Mouse (Mus musculus): Measurements from ENCODE around the gene Coro2a. TPM values are rescaled to one million over a fixed set of nuclear protein-coding genes. Genes with fewer than 3 reads are reported as not detected.
A peak's percentile ranks its signal among the peaks of the same experiment; 100 is the strongest.
"Not testable (repeated sequence)": the region's sequence is repeated elsewhere in the genome, so short reads cannot be mapped to it uniquely, and the experiment has no call there.

The Coro2a gene
- polyA plus RNA-seq, 1 experiment from 2014 or later: 4.6 TPM

DNA sequence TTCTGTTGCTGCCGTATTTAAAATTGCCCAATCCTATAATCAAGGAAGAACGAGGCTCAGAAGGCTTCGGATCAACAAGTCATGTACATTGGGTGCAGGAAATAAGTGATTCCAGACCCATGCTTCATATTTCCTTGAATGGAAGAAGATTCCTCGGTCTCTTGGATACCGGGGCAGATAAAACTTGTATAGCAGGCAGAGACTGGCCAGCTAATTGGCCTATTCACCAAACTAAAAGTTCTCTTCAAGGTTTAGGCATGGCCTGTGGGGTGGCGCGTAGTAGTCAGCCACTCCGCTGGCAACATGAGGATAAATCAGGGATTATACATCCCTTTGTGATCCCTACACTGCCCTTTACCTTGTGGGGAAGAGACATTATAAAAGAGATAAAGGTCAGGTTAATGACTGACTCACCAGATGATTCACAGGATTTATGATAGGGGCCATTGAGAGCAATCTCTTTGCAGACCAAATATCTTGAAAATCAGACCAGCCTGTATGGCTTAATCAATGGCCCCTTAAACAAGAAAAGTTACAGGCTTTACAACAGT is 23.1 kb downstream of the Coro2a start:
- ATAC-seq (replicated peaks): not testable (repeated sequence)

DNA sequence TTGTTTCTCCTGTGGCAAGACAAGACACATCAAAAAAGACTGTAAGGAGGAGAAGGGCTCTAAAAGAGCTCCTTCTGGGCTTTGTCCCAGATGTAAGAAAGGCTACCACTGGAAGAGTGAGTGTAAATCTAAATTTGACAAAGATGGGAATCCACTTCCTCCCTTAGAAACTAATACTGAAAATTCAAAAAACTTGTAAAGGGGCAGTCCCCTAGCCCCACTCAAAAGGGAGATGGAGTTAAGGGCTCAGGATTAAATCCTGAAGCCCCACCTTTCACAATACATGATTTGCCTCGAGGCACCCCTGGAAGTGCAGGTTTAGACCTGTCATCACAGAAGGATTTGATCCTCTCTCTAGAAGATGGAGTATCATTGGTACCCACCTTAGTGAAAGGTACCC is 23.8 kb downstream of the Coro2a start:
- Histone ChIP-seq H3K9ac (replicated peaks) (no peak overlapping the region), H3K36me3 (no peaks in the 10 kb centered on the region), H3K27ac (replicated peaks) (no peak overlapping the region), H3K27me3 (no peaks in the 10 kb centered on the region), H3K4me1 (no peaks in the 10 kb centered on the region), H3K4me2 (replicated peaks) (no peak overlapping the region), H3K9me3 (0 out of 2 replicates have a peak, but pooled peaks cover 4% of the 10 kb centered on the region), H3K4me3 (no peak overlapping the region)
- no peak for ATAC-seq (replicated peaks)
- 71% methylated on average over 1 of the region's 1 CpGs for WGBS

More for the DNA sequence above, 23.1 kb downstream of the Coro2a start:
- H3K4me1 ChIP-seq; H3K36me3 ChIP-seq; H3K27me3 ChIP-seq; H3K9ac ChIP-seq (replicated peaks); H3K4me2 ChIP-seq (replicated peaks); H3K9me3 ChIP-seq; H3K27ac ChIP-seq (replicated peaks); H3K4me3 ChIP-seq: not testable (repeated sequence)
- WGBS: 95% methylated on average over 8 of the region's 8 CpGs

DNA sequence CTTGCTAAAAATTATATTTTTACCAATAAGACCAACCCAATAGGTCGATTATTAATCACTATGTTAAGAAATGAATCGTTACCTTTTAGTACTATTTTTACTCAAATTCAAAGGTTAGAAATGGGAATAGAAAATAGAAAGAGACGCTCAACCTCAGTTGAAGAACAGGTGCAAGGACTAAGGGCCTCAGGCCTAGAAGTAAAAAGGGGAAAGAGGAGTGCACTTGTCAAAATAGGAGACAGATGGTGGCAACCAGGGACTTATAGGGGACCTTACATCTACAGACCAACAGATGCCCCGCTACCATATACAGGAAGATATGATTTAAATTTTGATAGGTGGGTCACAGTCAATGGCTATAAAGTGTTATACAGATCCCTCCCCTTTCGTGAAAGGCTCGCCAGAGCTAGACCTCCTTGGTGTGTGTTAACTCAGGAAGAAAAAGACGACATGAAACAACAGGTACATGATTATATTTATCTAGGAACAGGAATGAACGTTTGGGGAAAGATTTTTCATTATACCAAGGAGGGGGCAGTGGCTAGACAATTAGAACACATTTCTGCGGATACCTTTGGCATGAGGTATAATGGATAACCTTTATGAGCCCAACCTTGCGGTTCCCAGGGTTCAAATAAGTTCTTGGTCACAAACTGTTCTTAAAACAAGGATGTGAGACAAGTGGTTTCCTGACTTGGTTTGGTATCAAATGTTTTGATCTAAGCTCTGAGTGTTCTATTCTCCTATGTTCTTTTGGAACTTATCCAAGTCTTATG is 26.3 kb downstream of the Coro2a start:
- not testable (repeated sequence) for ATAC-seq (replicated peaks); H3K9ac ChIP-seq (replicated peaks); H3K36me3 ChIP-seq; H3K4me2 ChIP-seq (replicated peaks); H3K4me3 ChIP-seq; H3K9me3 ChIP-seq; H3K27ac ChIP-seq (replicated peaks); H3K4me1 ChIP-seq; H3K27me3 ChIP-seq
- 93% methylated on average over 6 of the region's 10 CpGs for WGBS

DNA sequence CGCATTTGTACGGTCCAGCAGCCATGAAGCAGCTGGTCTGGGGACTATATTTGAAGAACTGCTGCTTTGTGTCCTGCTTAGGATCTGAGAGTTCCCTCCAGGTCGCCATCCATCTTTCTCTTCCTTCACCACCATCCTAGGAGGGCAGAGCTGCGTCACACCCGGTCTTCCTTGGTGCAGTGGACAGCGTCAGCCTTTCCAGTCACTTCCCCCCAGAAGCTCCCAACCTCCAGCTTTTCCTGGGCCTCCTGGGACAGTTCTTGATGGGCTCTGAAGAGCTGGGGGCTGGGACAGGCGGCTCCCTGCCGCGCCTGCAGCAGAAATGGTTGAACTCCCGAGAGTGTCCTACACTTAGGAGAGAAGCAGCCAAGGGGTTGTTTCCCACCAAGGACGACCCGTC is 27.2 kb downstream of the Coro2a start:
- Histone ChIP-seq H3K9me3 (no peaks in the 10 kb centered on the region), H3K27ac (replicated peaks) (no peak overlapping the region), H3K27me3 (no peaks in the 10 kb centered on the region), H3K36me3 (no peaks in the 10 kb centered on the region), H3K4me2 (replicated peaks) (no peak overlapping the region), H3K4me3 (no peak overlapping the region), H3K4me1 (0 out of 2 replicates have a peak, but pooled peaks cover 2% of the 10 kb centered on the region), H3K9ac (replicated peaks) (no peak overlapping the region)
- 94% methylated on average over 10 of the region's 12 CpGs for WGBS
- no peak for ATAC-seq (replicated peaks)

DNA sequence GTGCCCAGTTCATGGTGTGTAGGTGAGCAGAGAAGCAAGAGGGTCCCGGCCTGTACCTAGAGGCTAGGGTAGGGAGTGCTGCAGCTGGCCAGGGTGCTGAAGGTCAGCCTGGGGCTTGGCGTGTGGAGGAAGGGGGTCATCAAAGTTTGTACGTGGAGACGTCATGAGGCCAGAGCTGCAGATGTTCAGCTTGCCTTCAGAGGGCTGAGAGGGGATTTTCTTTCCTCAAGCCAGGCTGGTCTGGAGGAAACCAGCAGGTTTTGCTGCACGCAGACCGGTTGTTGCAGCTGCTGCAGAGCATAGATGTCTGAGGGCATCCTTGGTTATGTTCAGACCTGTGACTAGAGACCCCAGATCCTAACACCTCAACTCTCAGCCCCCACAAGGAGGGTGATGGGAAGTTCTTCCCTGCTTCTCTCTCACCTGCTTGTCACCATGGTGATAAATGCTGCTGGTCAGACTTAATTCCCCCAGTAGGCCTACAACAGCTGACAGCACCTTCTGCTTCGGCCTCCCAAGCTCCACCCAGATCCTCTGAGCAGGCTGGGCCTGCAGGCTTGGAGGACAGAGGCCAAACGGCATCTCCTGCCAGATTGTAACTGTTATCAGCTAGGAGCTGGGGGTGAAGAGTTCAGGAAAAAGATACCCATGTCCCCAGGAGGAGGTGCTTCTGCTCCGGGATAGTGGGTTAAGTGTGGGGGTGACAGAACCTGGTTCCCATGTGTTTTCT is 27.8 kb downstream of the Coro2a start:
- Histone ChIP-seq H3K27ac (replicated peaks) (no peak overlapping the region), H3K4me1 (0 out of 2 replicates have a peak, but pooled peaks cover 4% of the 10 kb centered on the region), H3K4me2 (replicated peaks) (no peak overlapping the region), H3K4me3 (no peak overlapping the region), H3K9me3 (no peaks in the 10 kb centered on the region), H3K27me3 (no peaks in the 10 kb centered on the region), H3K9ac (replicated peaks) (no peak overlapping the region), H3K36me3 (no peaks in the 10 kb centered on the region)
- WGBS: 67% methylated on average over 9 of the region's 9 CpGs
- ATAC-seq (replicated peaks): no peak

DNA sequence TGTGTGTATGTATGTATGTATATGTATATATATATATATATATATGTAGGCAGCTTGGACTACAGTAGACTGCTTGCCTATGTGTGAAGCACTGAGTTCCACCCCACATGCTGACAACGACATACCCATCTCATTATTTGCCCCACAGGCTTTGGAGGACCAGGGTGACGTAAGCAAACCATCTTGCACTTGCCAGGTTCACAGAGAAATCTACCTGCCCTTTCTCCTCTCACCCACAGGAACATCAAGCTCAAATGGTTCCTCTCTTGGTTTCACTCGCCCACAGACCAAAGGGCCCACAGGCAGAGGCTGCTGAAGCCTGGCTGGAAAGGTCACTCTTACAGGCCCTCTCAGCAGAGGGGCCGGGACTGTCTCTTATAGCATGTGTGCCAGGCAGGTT is 29.4 kb downstream of the Coro2a start:
- WGBS: 91% methylated on average over 4 of the region's 4 CpGs
- Histone ChIP-seq H3K27ac (replicated peaks) (no peak overlapping the region), H3K4me2 (replicated peaks) (no peak overlapping the region), H3K4me3 (no peak overlapping the region), H3K27me3 (no peaks in the 10 kb centered on the region), H3K9ac (replicated peaks) (no peak overlapping the region), H3K4me1 (0 out of 2 replicates have a peak, but pooled peaks cover 4% of the 10 kb centered on the region), H3K36me3 (no peaks in the 10 kb centered on the region), H3K9me3 (no peaks in the 10 kb centered on the region)
- ATAC-seq (replicated peaks): no peak

DNA sequence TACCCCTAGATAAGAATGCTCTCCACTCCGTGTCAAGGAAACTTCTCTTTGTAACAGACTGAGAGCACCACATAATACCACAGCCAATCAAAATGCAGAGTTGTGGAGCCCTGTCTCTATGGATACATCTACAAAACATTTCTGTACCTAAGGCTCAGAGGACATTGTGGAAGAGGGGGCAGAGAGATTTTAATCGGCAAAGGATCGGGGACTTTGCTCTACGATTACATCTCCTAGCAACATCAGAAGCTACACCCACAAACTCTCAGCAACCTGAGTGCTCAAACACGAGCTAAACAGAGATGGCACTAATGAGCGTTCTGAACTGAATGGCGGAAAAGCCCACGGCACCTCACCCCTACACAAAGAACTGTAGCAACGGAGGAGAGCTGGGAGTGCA is 30.3 kb downstream of the Coro2a start:
- Histone ChIP-seq H3K4me2 (replicated peaks) (no peak overlapping the region), H3K4me3 (no peak overlapping the region), H3K9ac (replicated peaks) (no peak overlapping the region), H3K4me1 (0 out of 2 replicates have a peak, but pooled peaks cover 4% of the 10 kb centered on the region), H3K27me3 (no peaks in the 10 kb centered on the region), H3K27ac (replicated peaks) (no peak overlapping the region), H3K36me3 (no peaks in the 10 kb centered on the region), H3K9me3 (no peaks in the 10 kb centered on the region)
- WGBS: 88% methylated on average over 9 of the region's 9 CpGs
- no peak for ATAC-seq (replicated peaks)

DNA sequence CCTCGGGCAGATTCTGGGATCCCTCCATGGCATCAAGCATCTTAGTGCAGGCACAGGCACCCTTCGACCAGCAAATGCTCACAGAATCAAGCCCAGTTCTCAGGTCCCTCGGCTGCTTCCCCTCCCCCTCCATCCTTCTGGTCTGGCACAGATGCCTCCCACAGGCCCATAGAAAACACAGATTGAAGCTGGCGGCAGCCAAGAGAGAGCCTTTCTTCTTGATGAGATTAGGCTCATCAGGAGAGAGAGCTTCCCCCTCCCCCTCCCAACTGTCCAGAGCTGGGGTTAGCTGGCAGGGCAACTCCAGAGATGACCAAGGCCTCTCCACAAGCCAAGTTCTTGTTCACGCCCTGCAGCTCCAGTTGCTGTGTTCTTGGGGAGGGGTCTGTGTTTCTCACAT is 32.3 kb downstream of the Coro2a start:
- WGBS: 18% methylated on average over 5 of the region's 5 CpGs
- H3K4me2 ChIP-seq (replicated peaks): no peak overlapping the region
- H3K36me3 ChIP-seq: no peaks in the 10 kb centered on the region
- no peak overlapping the region for H3K9ac ChIP-seq (replicated peaks)
- 0 out of 2 replicates have a peak, but pooled peaks cover 4% of the 10 kb centered on the region for H3K4me1 ChIP-seq
- no peaks in the 10 kb centered on the region for H3K9me3 ChIP-seq
- ATAC-seq (replicated peaks): peak; percentile 64
- H3K4me3 ChIP-seq: no peak overlapping the region
- H3K27me3 ChIP-seq: no peaks in the 10 kb centered on the region
- peak overlapping the region; percentile 62 for H3K27ac ChIP-seq (replicated peaks)

DNA sequence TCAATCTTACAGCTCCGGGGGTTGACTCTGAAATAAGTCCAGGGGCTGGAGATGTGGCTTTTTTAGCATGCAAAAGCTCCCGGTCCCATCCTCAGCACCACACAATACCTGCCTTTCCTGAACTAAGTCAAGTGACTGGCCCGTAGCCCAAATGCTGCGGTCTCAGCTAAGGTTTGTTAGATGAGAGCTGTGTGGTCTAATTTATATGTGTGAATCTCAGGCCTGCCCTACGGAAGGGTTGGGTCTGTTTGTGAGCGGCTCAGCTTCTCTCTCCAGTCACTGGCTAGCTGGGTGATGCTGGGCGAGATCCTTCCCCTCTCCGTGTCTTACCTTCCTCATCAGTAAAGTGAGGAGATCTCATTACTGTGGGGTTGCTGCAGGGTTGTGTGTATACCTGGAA is 33.8 kb downstream of the Coro2a start:
- 84% methylated on average over 8 of the region's 8 CpGs for whole genome bisulfite sequencing
- ATAC-seq (replicated peaks): no peak
- no peaks in the 10 kb centered on the region for H3K9me3 ChIP-seq
- H3K4me3 ChIP-seq: no peak overlapping the region
- H3K4me2 ChIP-seq (replicated peaks): no peak overlapping the region
- H3K27ac ChIP-seq (replicated peaks): no peak overlapping the region
- H3K36me3 ChIP-seq: no peaks in the 10 kb centered on the region
- H3K9ac ChIP-seq (replicated peaks): no peak overlapping the region
- H3K4me1 ChIP-seq: 0 out of 2 replicates have a peak, but pooled peaks cover 4% of the 10 kb centered on the region
- H3K27me3 ChIP-seq: no peaks in the 10 kb centered on the region

DNA sequence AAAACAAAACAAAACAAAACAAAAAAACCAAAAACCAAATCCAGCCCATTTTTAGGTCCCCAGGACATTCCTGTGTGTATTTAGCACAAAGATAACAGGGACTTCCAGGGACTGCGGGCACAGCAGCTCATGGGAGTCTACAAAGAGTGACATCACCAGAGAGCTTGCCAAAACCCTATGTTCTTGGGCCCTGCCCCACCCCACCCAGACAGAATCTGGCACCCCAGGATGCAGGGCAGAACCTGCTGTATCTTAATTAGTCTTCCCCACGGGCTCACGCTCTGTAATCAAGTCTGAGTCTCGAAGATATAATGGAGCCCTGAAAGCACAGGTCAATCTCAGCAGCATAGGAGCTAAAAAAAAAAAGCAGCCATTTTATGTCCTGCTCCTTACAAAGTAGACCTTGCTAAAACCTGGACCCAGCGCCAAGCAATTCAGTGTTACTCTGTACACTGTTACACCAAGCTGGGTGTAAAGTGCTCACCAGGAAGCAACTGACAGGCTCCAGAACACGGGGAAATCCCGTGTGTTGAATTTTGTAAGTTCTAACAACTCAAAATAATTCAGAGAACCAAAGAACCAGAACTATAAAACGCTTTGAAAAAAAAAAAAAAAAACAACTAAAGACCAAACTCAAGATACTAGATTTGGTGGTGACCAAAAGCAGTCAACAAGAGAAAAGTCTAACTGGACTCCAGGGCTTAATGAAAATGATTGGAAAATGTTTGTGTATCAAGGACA is 34.9 kb downstream of the Coro2a start:
- H3K4me2 ChIP-seq (replicated peaks): no peak overlapping the region
- H3K27me3 ChIP-seq: no peaks in the 10 kb centered on the region
- H3K9me3 ChIP-seq: no peaks in the 10 kb centered on the region
- WGBS: 49% methylated on average over 8 of the region's 8 CpGs
- H3K9ac ChIP-seq (replicated peaks): no peak overlapping the region
- no peak overlapping the region for H3K27ac ChIP-seq (replicated peaks)
- 0 out of 2 replicates have a peak, but pooled peaks cover 4% of the 10 kb centered on the region for H3K4me1 ChIP-seq
- H3K36me3 ChIP-seq: no peaks in the 10 kb centered on the region
- no peak overlapping the region for H3K4me3 ChIP-seq
- no peak for ATAC-seq (replicated peaks)

DNA sequence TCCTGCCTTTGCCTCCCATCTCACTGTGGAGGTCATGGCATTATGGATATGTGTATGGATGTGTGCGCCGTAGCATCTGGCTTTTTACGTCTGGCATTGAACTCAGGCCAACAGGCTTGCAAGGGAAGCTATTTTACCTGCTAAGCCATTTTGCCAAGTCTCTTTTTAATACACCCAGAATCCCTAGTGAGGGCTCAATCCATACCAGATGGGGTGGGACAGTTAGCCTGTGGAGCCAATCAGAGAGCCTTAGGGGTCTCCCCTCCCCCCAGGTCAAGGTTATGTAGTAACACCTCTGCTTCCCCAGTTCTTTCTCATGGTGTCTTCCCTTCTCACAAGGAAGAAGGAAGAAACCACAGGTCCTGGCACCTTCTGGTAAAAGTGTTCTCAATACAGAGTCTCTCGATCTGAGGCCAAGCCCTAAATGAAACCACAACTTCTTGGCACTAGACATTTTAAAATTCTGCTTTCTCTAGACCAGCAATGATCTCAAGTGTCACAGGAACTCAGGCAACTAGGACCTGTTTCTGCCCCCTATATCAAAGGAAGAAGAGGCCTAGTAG is 36.5 kb downstream of the Coro2a start:
- Histone ChIP-seq H3K9me3 (no peaks in the 10 kb centered on the region), H3K27ac (replicated peaks) (no peak overlapping the region), H3K9ac (replicated peaks) (no peak overlapping the region), H3K4me1 (0 out of 2 replicates have a peak, but pooled peaks cover 4% of the 10 kb centered on the region), H3K4me3 (no peak overlapping the region), H3K27me3 (no peaks in the 10 kb centered on the region), H3K36me3 (no peaks in the 10 kb centered on the region), H3K4me2 (replicated peaks) (no peak overlapping the region)
- WGBS: 77% methylated on average over 4 of the region's 4 CpGs
- ATAC-seq (replicated peaks): no peak

All from forebrain, embryonic 15.5 days (tissue).